Mouse (Mus musculus): ENCODE data around the gene Prkag1.

Gene Prkag1

DNA sequence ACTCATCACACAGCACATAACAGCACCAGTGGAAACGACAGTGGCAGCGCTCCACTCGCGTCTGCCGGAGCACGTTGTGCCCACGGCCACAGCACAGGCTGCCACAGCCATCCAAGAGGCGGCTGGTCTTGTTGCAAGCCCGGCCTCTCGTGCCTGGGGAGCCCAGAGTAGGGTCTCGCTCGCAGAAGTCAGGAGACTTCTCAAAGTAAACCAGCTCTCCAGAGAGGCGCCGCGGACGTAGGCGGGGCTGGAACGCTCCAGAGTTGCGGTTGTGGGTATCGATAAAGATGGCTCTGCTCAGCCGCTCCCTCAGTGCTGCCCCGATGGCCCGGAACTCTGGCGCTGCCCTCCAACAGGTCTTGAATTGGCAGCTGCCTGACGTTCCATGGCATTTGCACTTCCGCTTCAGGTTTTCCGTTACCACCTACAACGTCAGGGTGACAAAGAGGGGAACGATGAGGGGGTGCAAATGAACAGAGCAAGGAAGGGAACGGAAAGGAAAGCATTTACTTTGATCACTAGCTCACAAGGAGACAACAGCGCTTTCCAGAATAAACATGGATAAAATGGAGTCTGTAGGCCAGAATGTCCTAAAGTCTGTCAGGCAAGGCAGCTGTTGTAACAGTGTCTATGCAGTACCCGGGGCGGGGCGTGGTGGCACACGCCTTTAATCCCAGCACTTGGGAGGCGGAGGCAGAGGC, 58.7 kb downstream of the Prkag1 start:
- DNase-seq (ENCODE audit: extremely low spot score) = no peak

DNA sequence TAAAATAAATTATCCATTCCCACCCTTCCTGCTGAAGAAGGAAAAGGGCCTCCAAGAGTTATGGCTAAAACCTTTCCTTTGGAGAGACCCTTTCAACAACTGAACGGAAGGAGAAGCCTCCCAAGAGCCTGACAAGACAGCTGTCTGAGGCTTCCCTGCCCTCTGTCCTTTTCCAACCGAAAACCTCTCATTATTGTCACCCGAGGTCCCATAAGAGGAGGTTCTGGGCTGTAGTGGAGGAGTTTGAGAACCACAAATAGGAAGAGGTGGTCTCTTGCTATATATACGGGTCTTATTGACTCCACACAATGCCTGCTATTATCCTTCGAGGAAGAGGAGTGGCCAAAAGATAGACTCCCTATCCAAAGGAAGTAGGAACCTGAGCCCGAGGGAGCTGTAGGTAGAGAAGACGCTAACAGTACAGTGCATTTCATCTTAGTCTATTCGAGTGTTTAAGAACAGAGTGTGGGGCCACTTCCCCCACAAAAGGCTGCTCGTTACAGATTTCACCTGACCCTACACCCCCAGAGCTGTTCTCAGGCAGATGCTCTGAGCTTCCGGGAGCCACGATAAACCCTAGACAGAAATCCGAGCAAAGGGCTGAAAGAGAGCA, 59.4 kb downstream of the Prkag1 start:
- DNase-seq (ENCODE audit: extremely low spot score) = no peak

DNA sequence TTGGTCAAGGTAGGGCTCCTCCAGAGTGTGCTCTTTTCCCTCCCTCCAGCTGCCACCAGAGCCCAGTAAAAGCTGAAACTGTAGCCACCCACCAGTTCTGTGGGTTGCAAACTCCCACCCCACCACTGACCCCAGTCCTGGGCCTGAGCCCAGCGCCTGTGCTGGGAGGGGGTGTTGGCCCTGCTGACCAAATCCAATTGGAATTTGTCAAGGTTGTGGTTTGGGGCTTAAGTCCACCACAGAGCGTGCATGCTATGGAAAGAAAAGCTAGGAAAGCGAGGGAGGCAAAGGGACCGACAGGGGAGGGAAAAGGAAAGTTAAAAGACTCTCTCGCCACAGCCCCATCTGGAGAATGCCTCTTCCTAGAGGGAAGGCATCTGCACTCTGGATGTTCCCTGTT, 63.1 kb downstream of the Prkag1 start:
- no peak for DNase-seq (ENCODE audit: extremely low spot score)

DNA sequence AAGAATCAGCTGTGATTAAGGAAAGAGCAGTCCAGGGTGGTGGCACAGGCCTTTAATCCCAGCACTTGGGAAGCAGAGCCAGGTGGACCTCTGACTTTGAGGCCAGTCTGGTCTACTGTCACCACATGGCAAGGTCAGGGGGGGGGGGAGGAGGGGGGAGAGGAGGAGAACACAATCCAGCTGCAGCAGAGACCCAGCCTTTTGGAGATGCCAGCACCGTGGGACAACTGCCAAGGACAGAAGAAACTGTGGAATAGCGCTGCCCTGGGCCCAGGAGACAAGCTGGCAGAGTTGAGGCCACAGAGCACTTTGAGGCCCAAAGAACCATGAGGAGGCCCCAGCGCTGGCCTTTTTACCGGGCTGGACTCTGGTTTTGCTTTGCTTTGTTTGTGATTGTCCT, 65.4 kb downstream of the Prkag1 start:
- DNase-seq (ENCODE audit: extremely low spot score) = no peak
